Mouse (Mus musculus): ENCODE results near the gene Gm10334.
"Not testable (repeated sequence)": the region's sequence is repeated elsewhere in the genome, so short reads cannot be mapped to it uniquely, and the experiment has no call there.

Gm10334 gene

GRCm38 (mm10) chr6:41446045-41446444, at the start of gene Gm10334:
Gene Gm10334, minus strand, starts transcription at chr6:41446145.
- not testable (repeated sequence) for DNase-seq (ENCODE audit: low spot score in 2 of 2)

GRCm38 (mm10) chr6:41458632-41459031, 12.7 kb upstream of the Gm10334 start, which contains the start of gene Prss1:
Gene Prss1, plus strand, starts transcription at chr6:41458932.
- not testable (repeated sequence) for DNase-seq (ENCODE audit: low spot score in 2 of 2)

GRCm38 (mm10) chr6:41442261-41442660, 3.7 kb downstream of the Gm10334 start:
- not testable (repeated sequence) for DNase-seq (ENCODE audit: low spot score in 2 of 2)

Data from natural killer cell, adult 2 months (primary cell).